Mouse (Mus musculus): ENCODE data around the gene Vmn2r36. TPM values are rescaled to one million over a fixed set of nuclear protein-coding genes. Genes with fewer than 3 reads are reported as not detected.
"Not testable (repeated sequence)": the region's sequence is repeated elsewhere in the genome, so short reads cannot be mapped to it uniquely, and the experiment has no call there.

The Vmn2r36 gene
- polyA plus RNA-seq (2011; ENCODE audit: insufficient read depth, insufficient read length, low read depth, missing spikeins), result not detected in 2 replicates

DNA sequence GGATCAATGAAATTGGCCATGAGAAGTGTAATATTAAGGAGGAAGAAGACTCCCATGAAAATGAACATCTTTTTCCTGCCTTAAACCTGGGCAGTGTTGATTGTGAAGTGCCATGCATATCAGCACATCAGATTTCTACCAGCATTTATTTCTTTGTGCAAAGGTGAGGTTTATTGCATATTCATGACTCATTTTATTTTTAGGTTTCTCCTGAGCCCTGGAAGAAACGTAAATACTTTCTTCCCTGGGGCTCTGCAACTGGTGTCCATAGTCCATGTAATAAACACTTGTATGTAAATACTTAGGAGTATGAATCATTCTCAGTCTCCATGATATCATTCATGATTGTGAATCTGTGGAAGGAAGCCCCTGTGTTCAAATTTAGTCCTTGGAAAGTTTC is at the start of gene Vmn2r36:
Gene Vmn2r36, minus strand, starts transcription at position 101 of the 400 bp plus-strand sequence.
- not testable (repeated sequence) for H3K9ac ChIP-seq (ENCODE audit: low read depth, poor library complexity, severe bottlenecking); H3K27me3 ChIP-seq (ENCODE audit: control insufficient read depth, insufficient read depth, low read length, poor library complexity, severe bottlenecking); H3K36me3 ChIP-seq (ENCODE audit: control insufficient read depth, insufficient read depth, low read length, poor library complexity, severe bottlenecking); H3K9me3 ChIP-seq (replicated peaks; ENCODE audit: control insufficient read depth, insufficient read depth, low read length, poor library complexity, severe bottlenecking); H3K4me3 ChIP-seq (ENCODE audit: low read depth, low read length); H3K4me1 ChIP-seq (ENCODE audit: control insufficient read depth, insufficient read depth, low read length); H3K27ac ChIP-seq (ENCODE audit: insufficient read depth, low read length)

Other genes starting within 250 kb of the Vmn2r36 start
- not detected in 2 replicates for gene Vmn2r34, start 213.0 kb downstream of the Vmn2r36 start, polyA plus RNA-seq (2011; ENCODE audit: insufficient read depth, insufficient read length, low read depth, missing spikeins)
- not detected in 2 replicates for gene Vmn2r35, start 82.6 kb downstream of the Vmn2r36 start, polyA plus RNA-seq (2011; ENCODE audit: insufficient read depth, insufficient read length, low read depth, missing spikeins)